Mouse (Mus musculus): ENCODE measurements around the gene Tmem189. TPM values are rescaled to one million over a fixed set of nuclear protein-coding genes. Genes with fewer than 3 reads are reported as not detected.

The Tmem189 gene
- polyA plus RNA-seq, 1 experiment from 2014 or later: 30.4 TPM

- H3K27ac ChIP-seq: peak within 1 kb of the TSS; percentile 80
- peaks cover 53% of the 10 kb centered on the region for H3K27me3 ChIP-seq (replicated peaks)
- H3K4me3 ChIP-seq: peak within 1 kb of the TSS; percentile 72
- peak; percentile 75 for ATAC-seq
- peaks cover 60% of the 10 kb centered on the region for H3K4me1 ChIP-seq
- no peaks in the 10 kb centered on the region for H3K9me3 ChIP-seq (replicated peaks)
- H3K36me3 ChIP-seq: no peaks in the 10 kb centered on the region; the same call in 1 of the 2 replicates
- under 1% methylated on average over 127 of the region's 147 CpGs for WGBS (ENCODE audit: insufficient replicate concordance)
- peak within 1 kb of the TSS; percentile 77 for H3K9ac ChIP-seq
- peak within 1 kb of the TSS; percentile 87 for H3K4me2 ChIP-seq
Observed at GRCm38 (mm10) chr2:167688498-167689451, 847 bp downstream of the Tmem189 start, which contains the start of gene Cebpb. Gene Cebpb (plus strand): TSS chr2:167688915.

- peak overlapping the region; percentile 77 for H3K9ac ChIP-seq
- ATAC-seq: peak; percentile 12
- H3K9me3 ChIP-seq (replicated peaks): no peaks in the 10 kb centered on the region
- no peaks in the 10 kb centered on the region; the same call in 1 of the 2 replicates for H3K36me3 ChIP-seq
- H3K27ac ChIP-seq: peak overlapping the region; percentile 80
- H3K27me3 ChIP-seq (replicated peaks): peaks cover 53% of the 10 kb centered on the region
- peaks cover 63% of the 10 kb centered on the region for H3K4me1 ChIP-seq
- H3K4me2 ChIP-seq: peak overlapping the region; percentile 87
- peak overlapping the region; percentile 72 for H3K4me3 ChIP-seq
- WGBS (ENCODE audit: insufficient replicate concordance): 25% methylated on average over 12 of the region's 12 CpGs
Observed at GRCm38 (mm10) chr2:167688126-167688497, 1.5 kb downstream of the Tmem189 start.

- ATAC-seq: peak; percentile 7
- H3K27ac ChIP-seq: peak overlapping the region; percentile 80
- H3K36me3 ChIP-seq: no peaks in the 10 kb centered on the region; the same call in 1 of the 2 replicates
- no peak overlapping the region for H3K9ac ChIP-seq
- H3K4me1 ChIP-seq: peaks cover 63% of the 10 kb centered on the region
- H3K4me2 ChIP-seq: peak overlapping the region; percentile 87
- WGBS (ENCODE audit: insufficient replicate concordance): 23% methylated on average over 11 of the region's 11 CpGs
- H3K4me3 ChIP-seq: peak overlapping the region; percentile 72; the same call in 1 of the 2 replicates
- no peaks in the 10 kb centered on the region for H3K9me3 ChIP-seq (replicated peaks)
- H3K27me3 ChIP-seq (replicated peaks): peaks cover 53% of the 10 kb centered on the region
Observed at GRCm38 (mm10) chr2:167687651-167688101, 1.9 kb downstream of the Tmem189 start.

GRCm38 (mm10) chr2:167687250-167687586 is 2.4 kb downstream of the Tmem189 start:
- Histone ChIP-seq H3K4me1 (peaks cover 63% of the 10 kb centered on the region), H3K9ac (no peak overlapping the region), H3K9me3 (replicated peaks) (no peaks in the 10 kb centered on the region), H3K27me3 (replicated peaks) (peaks cover 53% of the 10 kb centered on the region), H3K4me3 (no peak overlapping the region), H3K27ac (peak overlapping the region; percentile 80; the same call in 1 of the 2 replicates), H3K36me3 (no peaks in the 10 kb centered on the region), H3K4me2 (0 out of 2 replicates have a peak overlapping the region, but pooled peaks have one; percentile 87)
- WGBS (ENCODE audit: insufficient replicate concordance): 65% methylated on average over 4 of the region's 4 CpGs
- ATAC-seq: no peak

GRCm38 (mm10) chr2:167686382-167687249 is 3.0 kb downstream of the Tmem189 start:
- Histone ChIP-seq H3K9ac (no peak overlapping the region), H3K4me1 (peaks cover 58% of the 10 kb centered on the region), H3K36me3 (no peaks in the 10 kb centered on the region), H3K27me3 (replicated peaks) (peaks cover 48% of the 10 kb centered on the region), H3K27ac (no peak overlapping the region), H3K4me2 (no peak overlapping the region), H3K4me3 (no peak overlapping the region), H3K9me3 (replicated peaks) (no peaks in the 10 kb centered on the region)
- ATAC-seq: no peak
- WGBS (ENCODE audit: insufficient replicate concordance): 63% methylated on average over 16 of the region's 16 CpGs

- H3K9me3 ChIP-seq (replicated peaks): no peaks in the 10 kb centered on the region
- H3K4me2 ChIP-seq: no peak overlapping the region
- WGBS (ENCODE audit: insufficient replicate concordance): 70% methylated on average over 3 of the region's 3 CpGs
- H3K36me3 ChIP-seq: no peaks in the 10 kb centered on the region
- H3K4me1 ChIP-seq: peaks cover 53% of the 10 kb centered on the region
- no peak overlapping the region for H3K4me3 ChIP-seq
- H3K27me3 ChIP-seq (replicated peaks): peaks cover 40% of the 10 kb centered on the region
- no peak for ATAC-seq
- no peak overlapping the region for H3K9ac ChIP-seq
- no peak overlapping the region for H3K27ac ChIP-seq
Observed at GRCm38 (mm10) chr2:167685865-167686264, 3.8 kb downstream of the Tmem189 start.

GRCm38 (mm10) chr2:167685137-167685536 is 4.5 kb downstream of the Tmem189 start:
- Histone ChIP-seq H3K9me3 (replicated peaks) (no peaks in the 10 kb centered on the region), H3K9ac (no peak overlapping the region), H3K4me2 (no peak overlapping the region), H3K27me3 (replicated peaks) (peaks cover 34% of the 10 kb centered on the region), H3K36me3 (no peaks in the 10 kb centered on the region), H3K27ac (no peak overlapping the region), H3K4me1 (peaks cover 51% of the 10 kb centered on the region), H3K4me3 (no peak overlapping the region)
- ATAC-seq: no peak
- 6% methylated on average over 8 of the region's 8 CpGs for whole genome bisulfite sequencing (ENCODE audit: insufficient replicate concordance)

GRCm38 (mm10) chr2:167683721-167684120 is 5.9 kb downstream of the Tmem189 start:
- no peak overlapping the region for H3K4me2 ChIP-seq
- 84% methylated on average over 3 of the region's 3 CpGs for WGBS (ENCODE audit: insufficient replicate concordance)
- peaks cover 46% of the 10 kb centered on the region for H3K4me1 ChIP-seq
- ATAC-seq: no peak
- peaks cover 21% of the 10 kb centered on the region for H3K27me3 ChIP-seq (replicated peaks)
- no peak overlapping the region for H3K9ac ChIP-seq
- H3K4me3 ChIP-seq: no peak overlapping the region
- H3K27ac ChIP-seq: no peak overlapping the region
- no peaks in the 10 kb centered on the region for H3K9me3 ChIP-seq (replicated peaks)
- no peaks in the 10 kb centered on the region for H3K36me3 ChIP-seq

GRCm38 (mm10) chr2:167680657-167681056 is 9.0 kb downstream of the Tmem189 start:
- Histone ChIP-seq H3K27ac (no peak overlapping the region), H3K4me2 (no peak overlapping the region), H3K9ac (no peak overlapping the region), H3K9me3 (replicated peaks) (no peaks in the 10 kb centered on the region), H3K27me3 (replicated peaks) (peaks cover 19% of the 10 kb centered on the region), H3K36me3 (no peaks in the 10 kb centered on the region), H3K4me3 (no peak overlapping the region), H3K4me1 (peaks cover 18% of the 10 kb centered on the region)
- no peak for ATAC-seq
- WGBS (ENCODE audit: insufficient replicate concordance): 31% methylated on average over 5 of the region's 5 CpGs

GRCm38 (mm10) chr2:167679902-167680430 is 9.7 kb downstream of the Tmem189 start:
- Histone ChIP-seq H3K27ac (no peak overlapping the region), H3K4me2 (no peak overlapping the region), H3K36me3 (no peaks in the 10 kb centered on the region), H3K9ac (no peak overlapping the region), H3K4me3 (no peak overlapping the region), H3K4me1 (peaks cover 20% of the 10 kb centered on the region), H3K27me3 (replicated peaks) (peaks cover 25% of the 10 kb centered on the region; the same call in 1 of the 2 replicates), H3K9me3 (replicated peaks) (no peaks in the 10 kb centered on the region)
- peak; percentile 82 for ATAC-seq
- WGBS (ENCODE audit: insufficient replicate concordance): 1% methylated on average over 13 of the region's 13 CpGs

GRCm38 (mm10) chr2:167678600-167678999 is 11.0 kb downstream of the Tmem189 start:
- Histone ChIP-seq H3K27ac (no peak overlapping the region), H3K4me2 (no peak overlapping the region), H3K36me3 (no peaks in the 10 kb centered on the region), H3K9me3 (replicated peaks) (no peaks in the 10 kb centered on the region), H3K4me3 (no peak overlapping the region), H3K9ac (no peak overlapping the region), H3K4me1 (peaks cover 26% of the 10 kb centered on the region), H3K27me3 (replicated peaks) (peaks cover 25% of the 10 kb centered on the region; the same call in 1 of the 2 replicates)
- ATAC-seq: no peak
- WGBS (ENCODE audit: insufficient replicate concordance): 42% methylated on average over 5 of the region's 5 CpGs
